Mouse (Mus musculus) cortical plate, adult 2 months (tissue): ENCODE results near the gene Pltp.

Source experiments
- CTCF ChIP-seq: fragments of 200-500 bp; IDR thresholded peaks from 2 replicates; pipeline ENCODE4 v1.5.1; 2011; ENCODE audit warnings: mild to moderate bottlenecking, control low read depth, low read length; ENCODE audit not compliant: insufficient read depth; ENCODE audit errors: extremely low read depth
- POLR2A ChIP-seq: fragments of 200-500 bp; IDR thresholded peaks from 2 replicates; pipeline ENCODE4 v1.6.1; 2011; ENCODE audit warnings: mild to moderate bottlenecking, low read length, control low read depth; ENCODE audit not compliant: insufficient read depth; ENCODE audit errors: extremely low read depth

- peak; percentile 90 for TF ChIP-seq POLR2A
- no peak for TF ChIP-seq CTCF
These were observed 24.1 kb downstream of the Pltp start, which contains the start of gene Neurl2 for GRCm38 (mm10) chr2:164833314-164833959.
